Mouse (Mus musculus) stomach, postnatal 0 days (tissue): ENCODE results near the gene Cnih3.

ENCODE experiments used
- CTCF ChIP-seq: IDR thresholded peaks from 2 replicates; pipeline ENCODE4 v1.5.1; 2016; ENCODE audit warnings: antibody characterized with exemption, low read depth, mild to moderate bottlenecking, moderate library complexity
- EP300 ChIP-seq: optimal IDR thresholded peaks from 2 replicates; pipeline ENCODE3; 2016; ENCODE audit warnings: antibody characterized with exemption

DNA sequence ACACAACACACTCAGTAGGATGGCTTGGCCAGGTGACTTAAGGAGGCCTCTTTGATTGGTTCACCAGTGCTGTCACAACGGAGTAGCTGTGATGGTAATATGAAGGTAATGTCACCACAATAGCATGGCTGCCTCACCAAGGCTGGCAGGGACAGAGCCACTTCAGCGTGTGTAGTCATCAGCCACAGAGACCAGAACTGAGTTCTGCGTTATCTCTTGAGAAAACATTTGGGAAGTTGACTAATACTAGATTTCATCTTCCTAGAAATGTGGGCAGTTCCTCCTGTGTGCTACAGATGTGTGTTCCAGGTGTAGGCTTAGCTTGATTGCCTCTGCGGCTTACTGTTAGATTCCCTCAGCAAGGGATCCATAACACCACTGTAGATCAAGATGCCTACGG is 41.7 kb upstream of the Cnih3 start:
- TF ChIP-seq EP300 (no peak), CTCF (no peak)
